Mouse (Mus musculus) ES-Bruce4 (cell line): ENCODE measurements around the gene Mdfi.

Experiments
- EP300 ChIP-seq: IDR thresholded peaks from 2 replicates; pipeline ENCODE4 v1.6.1; 2011; ENCODE audit warnings: low read depth, low read length; ENCODE audit not compliant: insufficient read depth
- POLR2A ChIP-seq: IDR thresholded peaks from one replicate; pipeline ENCODE4 v1.8.1; 2011; ENCODE audit warnings: low read length; ENCODE audit not compliant: insufficient read depth

DNA sequence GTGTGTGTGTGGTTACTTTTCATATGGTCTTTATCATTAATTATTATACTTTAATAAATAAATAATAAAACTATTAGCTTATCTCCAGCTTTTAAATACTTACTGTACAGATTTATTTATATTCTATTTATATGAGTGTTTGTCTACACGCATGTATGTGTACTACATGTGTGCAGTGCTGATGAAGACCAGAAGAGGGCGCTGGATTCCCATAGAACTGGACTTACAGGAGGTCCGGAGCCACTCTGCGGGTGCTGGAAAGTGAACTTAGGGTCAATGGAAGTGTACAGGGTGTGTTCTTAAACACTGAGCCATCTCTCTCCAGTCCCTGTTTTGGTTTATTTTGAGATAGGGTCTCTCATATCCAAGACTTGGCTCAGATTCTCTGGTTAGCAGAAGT, 21.1 kb upstream of the Mdfi start:
- TF ChIP-seq POLR2A (no peak), EP300 (no peak)
